Mouse (Mus musculus) neural tube, embryonic 12.5 days (tissue): ENCODE data around the gene Btbd2. TPM values are rescaled to one million over a fixed set of nuclear protein-coding genes. Genes with fewer than 3 reads are reported as not detected.

Experiments used
- ATAC-seq: fragments of 200-750 bp; cut with Nextera tagmentation; 2 replicates; pipeline ENCODE4 v1.8.0; 2017; ENCODE audit warnings: low read depth, mild to moderate bottlenecking, moderate TSS enrichment, moderate library complexity; ENCODE audit not compliant: low FRiP score
- H3K27ac ChIP-seq: fragments of 300-500 bp; sonication (generic); 2 replicates; pipeline ENCODE4 v1.5.1; 2016
- H3K27me3 ChIP-seq: fragments of 300-500 bp; sonication (generic); replicated peaks from 2 replicates; pipeline ENCODE4 v1.6.1; 2016; ENCODE audit warnings: mild to moderate bottlenecking
- H3K36me3 ChIP-seq: fragments of 300-500 bp; sonication (generic); 2 replicates; pipeline ENCODE4 v1.6.1; 2016; ENCODE audit warnings: mild to moderate bottlenecking
- H3K4me1 ChIP-seq: fragments of 300-500 bp; sonication (generic); 2 replicates; pipeline ENCODE4 v1.6.1; 2016
- H3K4me2 ChIP-seq: fragments of 300-500 bp; sonication (generic); replicated peaks from 2 replicates; pipeline ENCODE4 v1.6.1; 2016; ENCODE audit warnings: mild to moderate bottlenecking
- H3K4me3 ChIP-seq: fragments of 300-500 bp; sonication (generic); 2 replicates; pipeline ENCODE4 v1.5.1; 2016
- H3K9ac ChIP-seq: fragments of 300-500 bp; sonication (generic); 2 replicates; pipeline ENCODE4 v1.6.1; 2016; ENCODE audit warnings: mild to moderate bottlenecking
- H3K9me3 ChIP-seq: fragments of 300-500 bp; sonication (generic); 2 replicates; pipeline ENCODE4 v1.6.1; 2016; ENCODE audit warnings: mild to moderate bottlenecking
- WGBS: fragments of 180-500 bp; shearing (Covaris S2); methylation state at CpG from one replicate; pipeline ENCODE4 v1.1.7; 2016; 5-methylcytosine and 5-hydroxymethylcytosine counted together
- polyA plus RNA-seq: library from polyadenylated mRNA; unstranded; fragments of >200 nt; fragmentation: Nextera tagmentation; extraction: Ambion mirVana; gene quantifications from 2 replicates; pipeline ENCODE4 v1.2.1, GENCODE M21; 2016

Gene Btbd2
- polyA plus RNA-seq, 1 experiment from 2014 or later: 100 TPM

- peaks cover 29% of the 10 kb centered on the region for H3K4me1 ChIP-seq
- H3K9me3 ChIP-seq: no peaks in the 10 kb centered on the region
- no peaks in the 10 kb centered on the region; the same call in 1 of the 2 replicates for H3K36me3 ChIP-seq
- 0 out of 2 replicates have a peak overlapping the region, but pooled peaks have one; percentile 89 for H3K27ac ChIP-seq
- peak overlapping the region; percentile 36 for H3K9ac ChIP-seq
- H3K4me3 ChIP-seq: peak overlapping the region; percentile 89
- H3K4me2 ChIP-seq: peak overlapping the region; percentile 98
- WGBS: 58% methylated on average over 16 of the region's 16 CpGs
- ATAC-seq: no peak
- H3K27me3 ChIP-seq: no peaks in the 10 kb centered on the region
Measured at GRCm38 (mm10) chr10:80620796-80621689, 35.8 kb downstream of the Btbd2 start.

GRCm38 (mm10) chr10:80620365-80620764, 36.5 kb downstream of the Btbd2 start:
- no peaks in the 10 kb centered on the region for H3K9me3 ChIP-seq
- H3K27ac ChIP-seq: no peak overlapping the region
- peaks cover 29% of the 10 kb centered on the region for H3K4me1 ChIP-seq
- H3K27me3 ChIP-seq: no peaks in the 10 kb centered on the region
- no peak overlapping the region for H3K9ac ChIP-seq
- ATAC-seq: no peak
- no peak overlapping the region for H3K4me3 ChIP-seq
- WGBS: 86% methylated on average over 9 of the region's 9 CpGs
- peaks cover 6% of the 10 kb centered on the region; the same call in 1 of the 2 replicates for H3K36me3 ChIP-seq
- H3K4me2 ChIP-seq: no peak overlapping the region

- Histone ChIP-seq H3K9me3 (no peaks in the 10 kb centered on the region), H3K27me3 (no peaks in the 10 kb centered on the region), H3K27ac (no peak overlapping the region), H3K9ac (no peak overlapping the region), H3K36me3 (peaks cover 13% of the 10 kb centered on the region), H3K4me1 (peaks cover 25% of the 10 kb centered on the region), H3K4me3 (no peak overlapping the region), H3K4me2 (no peak overlapping the region)
- WGBS: 35% methylated on average over 8 of the region's 8 CpGs
- ATAC-seq: no peak
Measured at GRCm38 (mm10) chr10:80619465-80620244, 37.2 kb downstream of the Btbd2 start.

- H3K9me3 ChIP-seq: no peaks in the 10 kb centered on the region
Measured at GRCm38 (mm10) chr10:80618181-80618580, 38.7 kb downstream of the Btbd2 start.

GRCm38 (mm10) chr10:80614351-80614750, 42.5 kb downstream of the Btbd2 start:
- Histone ChIP-seq H3K4me2 (no peak overlapping the region), H3K36me3 (peaks cover 40% of the 10 kb centered on the region), H3K27ac (no peak overlapping the region), H3K9ac (no peak overlapping the region), H3K4me3 (no peak overlapping the region), H3K27me3 (no peaks in the 10 kb centered on the region), H3K4me1 (no peaks in the 10 kb centered on the region), H3K9me3 (no peaks in the 10 kb centered on the region)
- ATAC-seq: no peak
- 91% methylated on average over 6 of the region's 6 CpGs for WGBS

More at GRCm38 (mm10) chr10:80618181-80618580, 38.7 kb downstream of the Btbd2 start:
- 80% methylated on average over 9 of the region's 9 CpGs for WGBS
- Histone ChIP-seq H3K4me3 (no peak overlapping the region), H3K4me2 (no peak overlapping the region), H3K27ac (no peak overlapping the region), H3K9ac (no peak overlapping the region), H3K36me3 (peaks cover 22% of the 10 kb centered on the region), H3K27me3 (no peaks in the 10 kb centered on the region), H3K4me1 (peaks cover 10% of the 10 kb centered on the region)
- no peak for ATAC-seq

- no peak for ATAC-seq
- 84% methylated on average over 3 of the region's 3 CpGs for WGBS
- Histone ChIP-seq H3K4me2 (no peak overlapping the region), H3K9ac (no peak overlapping the region), H3K36me3 (peaks cover 46% of the 10 kb centered on the region), H3K4me3 (no peak overlapping the region), H3K27me3 (no peaks in the 10 kb centered on the region), H3K9me3 (no peaks in the 10 kb centered on the region), H3K4me1 (no peaks in the 10 kb centered on the region), H3K27ac (no peak overlapping the region)
Measured at GRCm38 (mm10) chr10:80613821-80614220, 43.0 kb downstream of the Btbd2 start.

GRCm38 (mm10) chr10:80611905-80612304, 45.0 kb downstream of the Btbd2 start:
- no peak overlapping the region for H3K4me2 ChIP-seq
- H3K27ac ChIP-seq: no peak overlapping the region
- H3K9ac ChIP-seq: no peak overlapping the region
- no peaks in the 10 kb centered on the region for H3K27me3 ChIP-seq
- no peaks in the 10 kb centered on the region for H3K9me3 ChIP-seq
- H3K4me3 ChIP-seq: no peak overlapping the region
- peaks cover 65% of the 10 kb centered on the region for H3K36me3 ChIP-seq
- no peaks in the 10 kb centered on the region for H3K4me1 ChIP-seq
- ATAC-seq: no peak
- WGBS: 98% methylated on average over 3 of the region's 3 CpGs

- ATAC-seq: peak; percentile 48; the same call in 1 of the 2 replicates
- H3K9ac ChIP-seq: no peak overlapping the region
- H3K36me3 ChIP-seq: peaks cover 74% of the 10 kb centered on the region
- H3K27me3 ChIP-seq: no peaks in the 10 kb centered on the region
- 81% methylated on average over 4 of the region's 4 CpGs for WGBS
- no peak overlapping the region for H3K4me3 ChIP-seq
- H3K4me2 ChIP-seq: no peak overlapping the region
- H3K4me1 ChIP-seq: no peaks in the 10 kb centered on the region
- no peaks in the 10 kb centered on the region for H3K9me3 ChIP-seq
- no peak overlapping the region for H3K27ac ChIP-seq
Measured at GRCm38 (mm10) chr10:80611024-80611423, 45.8 kb downstream of the Btbd2 start.

GRCm38 (mm10) chr10:80610116-80610785, 46.6 kb downstream of the Btbd2 start:
- peaks cover 68% of the 10 kb centered on the region for H3K36me3 ChIP-seq

GRCm38 (mm10) chr10:80609269-80609924, 47.5 kb downstream of the Btbd2 start:
- Histone ChIP-seq H3K4me2 (no peak overlapping the region), H3K4me1 (peaks cover under 1% of the 10 kb centered on the region; the same call in 1 of the 2 replicates), H3K4me3 (no peak overlapping the region), H3K36me3 (peaks cover 59% of the 10 kb centered on the region), H3K27ac (no peak overlapping the region), H3K9ac (no peak overlapping the region), H3K27me3 (no peaks in the 10 kb centered on the region), H3K9me3 (no peaks in the 10 kb centered on the region)
- no peak for ATAC-seq
- 94% methylated on average over 10 of the region's 10 CpGs for WGBS

More at GRCm38 (mm10) chr10:80610116-80610785, 46.6 kb downstream of the Btbd2 start:
- H3K4me2 ChIP-seq: no peak overlapping the region
- no peak for ATAC-seq
- WGBS: 92% methylated on average over 9 of the region's 9 CpGs
- no peak overlapping the region for H3K9ac ChIP-seq
- H3K4me3 ChIP-seq: no peak overlapping the region
- no peaks in the 10 kb centered on the region for H3K9me3 ChIP-seq
- no peaks in the 10 kb centered on the region for H3K4me1 ChIP-seq
- H3K27ac ChIP-seq: no peak overlapping the region
- H3K27me3 ChIP-seq: no peaks in the 10 kb centered on the region

- WGBS: 92% methylated on average over 3 of the region's 3 CpGs
- H3K36me3 ChIP-seq: peaks cover 53% of the 10 kb centered on the region
- H3K27ac ChIP-seq: no peak overlapping the region
- no peaks in the 10 kb centered on the region for H3K27me3 ChIP-seq
- no peak for ATAC-seq
- H3K9me3 ChIP-seq: no peaks in the 10 kb centered on the region
- no peak overlapping the region for H3K4me2 ChIP-seq
- H3K4me1 ChIP-seq: peaks cover 10% of the 10 kb centered on the region
- no peak overlapping the region for H3K4me3 ChIP-seq
- H3K9ac ChIP-seq: no peak overlapping the region
Measured at GRCm38 (mm10) chr10:80608435-80608834, 48.4 kb downstream of the Btbd2 start.
